Mouse (Mus musculus) olfactory bulb, adult 2 months (tissue): ENCODE data around the gene Eif1ad. TPM values are rescaled to one million over a fixed set of nuclear protein-coding genes. Genes with fewer than 3 reads are reported as not detected.

Source experiments
- H3K27ac ChIP-seq: fragments of 200-500 bp; 2 replicates; pipeline ENCODE4 v1.5.1; 2012; ENCODE audit warnings: low read depth, low read length; ENCODE audit not compliant: insufficient read depth
- H3K4me1 ChIP-seq: fragments of 200-500 bp; 2 replicates; pipeline ENCODE4 v1.6.1; 2012; ENCODE audit warnings: low read length; ENCODE audit not compliant: control insufficient read depth, insufficient read depth
- H3K4me3 ChIP-seq: fragments of 200-500 bp; 2 replicates; pipeline ENCODE4 v1.5.1; 2012; ENCODE audit warnings: mild to moderate bottlenecking, low read depth, low read length, moderate library complexity; ENCODE audit not compliant: insufficient read depth
- CTCF ChIP-seq: fragments of 200-500 bp; IDR thresholded peaks from 2 replicates; pipeline ENCODE4 v1.5.1; 2012; ENCODE audit warnings: low read depth, mild to moderate bottlenecking, low read length, moderate library complexity; ENCODE audit not compliant: insufficient read depth
- POLR2A ChIP-seq: fragments of 200-500 bp; IDR thresholded peaks from 2 replicates; pipeline ENCODE4 v1.6.1; 2012; ENCODE audit warnings: mild to moderate bottlenecking, low read depth, low read length, moderate library complexity; ENCODE audit not compliant: insufficient read depth
- WGBS: fragments of 180-500 bp; shearing (Covaris S2); methylation state at CpG from one replicate; pipeline ENCODE4 v1.1.7; 2018; 5-methylcytosine and 5-hydroxymethylcytosine counted together
- polyA plus RNA-seq: library from polyadenylated mRNA; stranded (reverse); fragments of >200 nt; gene quantifications from 2 replicates; pipeline ENCODE4 v1.2.4, GENCODE M21; 2012; ENCODE audit warnings: low replicate concordance; ENCODE audit not compliant: missing spikeins, insufficient read depth, insufficient read length

Eif1ad gene
- not detected in 2 replicates for polyA plus RNA-seq

- TF ChIP-seq CTCF: peak; percentile 52; the same call in 1 of the 2 replicates
- TF ChIP-seq POLR2A: peak; percentile 66
- peaks cover 15% of the 10 kb centered on the region for H3K4me1 ChIP-seq
- peak within 1 kb of the TSS; percentile 98 for H3K4me3 ChIP-seq
- H3K27ac ChIP-seq: peak within 1 kb of the TSS; percentile 89
- under 1% methylated on average over 88 of the region's 92 CpGs for WGBS
Measured at GRCm38 (mm10) chr19:5366175-5367052, at the start of gene Eif1ad. Gene Eif1ad (plus strand): TSS chr19:5366741.

GRCm38 (mm10) chr19:5323801-5324200 is 42.7 kb upstream of the Eif1ad start:
- Histone ChIP-seq H3K4me3 (peak overlapping the region; percentile 3), H3K27ac (no peak overlapping the region), H3K4me1 (peaks cover 5% of the 10 kb centered on the region; the same call in 1 of the 2 replicates)
- TF ChIP-seq CTCF: no peak
- no peak for TF ChIP-seq POLR2A
- WGBS: 43% methylated on average over 17 of the region's 17 CpGs

GRCm38 (mm10) chr19:5327970-5328369 is 38.6 kb upstream of the Eif1ad start:
- no peak overlapping the region for H3K27ac ChIP-seq
- no peak for TF ChIP-seq POLR2A
- no peak for TF ChIP-seq CTCF
- H3K4me3 ChIP-seq: no peak overlapping the region
- H3K4me1 ChIP-seq: peaks cover 8% of the 10 kb centered on the region
- 83% methylated on average over 19 of the region's 19 CpGs for WGBS

- TF ChIP-seq CTCF (no peak), POLR2A (no peak)
- H3K27ac ChIP-seq: no peak overlapping the region
- 76% methylated on average over 5 of the region's 5 CpGs for WGBS
- H3K4me3 ChIP-seq: no peak overlapping the region
- H3K4me1 ChIP-seq: peaks cover 3% of the 10 kb centered on the region; the same call in 1 of the 2 replicates
Measured at GRCm38 (mm10) chr19:5334741-5335140, 31.8 kb upstream of the Eif1ad start.

- Histone ChIP-seq H3K27ac (no peak within 1 kb of the TSS), H3K4me3 (no peak within 1 kb of the TSS), H3K4me1 (peaks cover 3% of the 10 kb centered on the region; the same call in 1 of the 2 replicates)
- TF ChIP-seq POLR2A: no peak
- 89% methylated on average over 6 of the region's 6 CpGs for WGBS
Measured at GRCm38 (mm10) chr19:5335441-5335840, 31.1 kb upstream of the Eif1ad start, which contains the start of gene Catsper1. Gene Catsper1 (plus strand): TSS chr19:5335741.

GRCm38 (mm10) chr19:5337975-5338374 is 28.6 kb upstream of the Eif1ad start:
- no peak overlapping the region for H3K4me3 ChIP-seq
- no peaks in the 10 kb centered on the region for H3K4me1 ChIP-seq
- TF ChIP-seq POLR2A: no peak
- no peak for TF ChIP-seq CTCF
- WGBS: 25% methylated on average over 5 of the region's 5 CpGs
- no peak overlapping the region for H3K27ac ChIP-seq

GRCm38 (mm10) chr19:5341360-5341759 is 25.2 kb upstream of the Eif1ad start:
- TF ChIP-seq POLR2A (no peak), CTCF (no peak)
- 91% methylated on average over 7 of the region's 7 CpGs for WGBS
- H3K4me3 ChIP-seq: no peak overlapping the region
- no peak overlapping the region for H3K27ac ChIP-seq
- H3K4me1 ChIP-seq: no peaks in the 10 kb centered on the region

- Histone ChIP-seq H3K4me3 (no peak overlapping the region), H3K27ac (no peak overlapping the region), H3K4me1 (peaks cover 12% of the 10 kb centered on the region)
- TF ChIP-seq POLR2A (no peak), CTCF (no peak)
- WGBS: 76% methylated on average over 6 of the region's 6 CpGs
Measured at GRCm38 (mm10) chr19:5345297-5346131, 21.0 kb upstream of the Eif1ad start.

- Histone ChIP-seq H3K27ac (no peak overlapping the region), H3K4me1 (peaks cover 12% of the 10 kb centered on the region), H3K4me3 (no peak overlapping the region)
- TF ChIP-seq POLR2A (no peak), CTCF (no peak)
- WGBS: 75% methylated on average over 6 of the region's 6 CpGs
Measured at GRCm38 (mm10) chr19:5348064-5348463, 18.5 kb upstream of the Eif1ad start.
